Mouse (Mus musculus): Measurements from ENCODE around the gene Smim20. TPM values are rescaled to one million over a fixed set of nuclear protein-coding genes. Genes with fewer than 3 reads are reported as not detected.

The Smim20 gene
- 2.9 TPM for polyA plus RNA-seq (2014; fragmentation: Illumina TruSeq; extraction: RNeasy Lipid Tissue Mini Kit (QIAGEN cat#74804); ENCODE audit: low read depth, low replicate concordance)

DNA sequence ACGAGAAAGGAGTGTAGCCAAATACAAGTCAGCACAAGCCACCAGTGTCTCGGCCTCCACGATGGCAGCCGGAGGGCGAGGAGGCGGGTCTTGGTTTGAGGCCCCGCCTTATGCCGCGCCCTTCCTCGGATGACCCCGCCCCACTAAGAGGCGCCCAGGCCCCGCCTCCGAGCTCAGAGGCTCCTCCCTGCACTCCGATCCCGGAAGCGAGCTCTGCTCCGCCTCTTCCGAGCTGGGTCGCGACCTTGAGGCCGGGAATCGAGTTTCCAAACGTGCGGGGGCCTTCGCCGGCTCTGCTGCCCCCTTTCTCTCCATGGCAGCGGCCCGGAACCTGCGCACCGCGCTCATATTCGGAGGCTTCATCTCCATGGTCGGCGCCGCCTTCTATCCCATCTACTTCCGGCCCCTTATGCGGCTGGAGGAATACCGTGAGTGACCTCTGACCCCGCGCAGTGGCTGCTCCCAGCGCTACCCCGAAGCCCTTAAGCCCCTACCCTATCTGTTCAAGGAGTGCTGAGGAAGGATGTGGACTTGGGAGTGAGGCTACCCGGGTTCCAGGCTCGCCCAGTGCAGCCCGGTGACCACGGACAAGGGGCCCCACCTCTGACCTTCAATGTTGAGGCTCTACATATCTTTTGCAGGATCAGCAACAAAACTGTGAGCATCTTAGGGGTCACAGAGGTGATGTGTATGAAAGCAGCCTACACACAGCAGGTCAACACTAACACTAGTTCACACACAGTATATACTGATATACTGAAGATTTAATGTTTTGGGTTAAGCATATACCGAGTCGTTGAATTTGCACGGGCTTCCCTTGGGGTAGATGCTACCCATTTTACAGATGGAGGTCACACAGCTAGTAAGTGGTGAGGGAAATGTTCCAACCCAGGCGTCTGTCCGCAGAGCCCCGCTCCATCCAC lies at the start of gene Smim20:
Gene Smim20 (plus strand): TSS at position 153 of the 923 bp plus-strand sequence.

Other genes starting within 250 kb of the Smim20 start
- gene Slc34a2, start 229.0 kb upstream of the Smim20 start, polyA plus RNA-seq (2014; fragmentation: Illumina TruSeq; extraction: RNeasy Lipid Tissue Mini Kit (QIAGEN cat#74804); ENCODE audit: low read depth, low replicate concordance), result 39.7 TPM
- 0.39 TPM for gene Sel1l3, start 53.2 kb upstream of the Smim20 start, polyA plus RNA-seq (2014; fragmentation: Illumina TruSeq; extraction: RNeasy Lipid Tissue Mini Kit (QIAGEN cat#74804); ENCODE audit: low read depth, low replicate concordance)
- gene Rbpj, start 199.1 kb downstream of the Smim20 start, polyA plus RNA-seq (2014; fragmentation: Illumina TruSeq; extraction: RNeasy Lipid Tissue Mini Kit (QIAGEN cat#74804); ENCODE audit: low read depth, low replicate concordance), result 28.5 TPM